8 mouse cellular contexts compared by ENCODE assay signal in genomic region chr6:8778296-8778649, GRCm38 (mm10). TPM values are rescaled to one million over a fixed set of nuclear protein-coding genes. Genes with fewer than 3 reads are reported as not detected.
A peak's percentile ranks its signal among the peaks of the same experiment; 100 is the strongest.
DNase-seq lines count a peak whose midpoint lies in the region.

TSS of gene Ica1 (minus strand) at chr6:8778488.

- no peaks in the 10 kb centered on the region for H3K9me3 ChIP-seq in forebrain, embryonic 10.5 days

- H3K27me3 ChIP-seq in forebrain, embryonic 10.5 days (ENCODE audit: poor library complexity, severe bottlenecking): peaks cover 48% of the 10 kb centered on the region

- peak; percentile 17 to 56 for DNase-seq in kidney, postnatal 25 days
- no peak for DNase-seq in kidney, postnatal 14 days
- no peak for DNase-seq in adrenal gland, postnatal 14 days
- no peak for DNase-seq in forebrain, embryonic 10.5 days (ENCODE audit: extremely low spot score, low spot score)
- DNase-seq in layer of hippocampus, adult 8-10 months (ENCODE audit: low spot score in 2 of 2): no peak
- peak; percentile 23 for DNase-seq in lung, postnatal 14 days
- peak; percentile 10 to 27 for DNase-seq in urinary bladder, postnatal 36 days (ENCODE audit: low spot score in 2 of 2)
- DNase-seq in thymus, postnatal 25 days: no peak

- peaks cover 13% of the 10 kb centered on the region for H3K4me1 ChIP-seq in forebrain, embryonic 10.5 days

- WGBS in forebrain, embryonic 10.5 days: 2% methylated on average over 16 of the region's 16 CpGs

- H3K4me3 ChIP-seq in forebrain, embryonic 10.5 days: peak within 1 kb of the TSS; percentile 85

- peak within 1 kb of the TSS; percentile 89 for H3K27ac ChIP-seq in forebrain, embryonic 10.5 days

- H3K36me3 ChIP-seq in forebrain, embryonic 10.5 days (replicated peaks): no peaks in the 10 kb centered on the region

RNA-seq across cellular contexts. Expression of gene Ica1, which starts in this region (rescaled TPM):
- 22.6 and 25.5 TPM in 2 replicates for total RNA-seq in adrenal gland, postnatal 14 days (2021)
- 15.2 and 16.1 TPM in 2 replicates for polyA plus RNA-seq in forebrain, embryonic 10.5 days (2016; fragmentation: Nextera tagmentation; extraction: Ambion mirVana)
- total RNA-seq in layer of hippocampus, adult 8-10 months (2022): 10 to 100 TPM; 54.8 to 63.2 (median 57.9) TPM

Comparison
In these comparisons a context has a peak if more than half of its experiments do, and no peak if none do; other contexts are left out.
1. DNase-seq: peak in kidney, postnatal 25 days (2 of 2), lung, postnatal 14 days (single experiment) and urinary bladder, postnatal 36 days (2 of 2); none in kidney, postnatal 14 days (single experiment), adrenal gland, postnatal 14 days (single experiment), forebrain, embryonic 10.5 days (single experiment), layer of hippocampus, adult 8-10 months (0 of 2) and thymus, postnatal 25 days (single experiment).